Mouse (Mus musculus): ENCODE results near the gene Traf3ip3.
A peak's percentile ranks its signal among the peaks of the same experiment; 100 is the strongest.

Traf3ip3 gene

GRCm38 (mm10) chr1:193203821-193204220 is 2.3 kb upstream of the Traf3ip3 start:
- no peak for DNase-seq

- DNase-seq: no peak
Observed at GRCm38 (mm10) chr1:193200640-193201382, 692 bp downstream of the Traf3ip3 start.

- DNase-seq: no peak
Observed at GRCm38 (mm10) chr1:193198312-193198711, 3.2 kb downstream of the Traf3ip3 start.

- DNase-seq: no peak
Observed at GRCm38 (mm10) chr1:193197494-193198205, 3.9 kb downstream of the Traf3ip3 start.

GRCm38 (mm10) chr1:193195169-193195810 is 6.2 kb downstream of the Traf3ip3 start:
- no peak for DNase-seq

GRCm38 (mm10) chr1:193194416-193195140 is 6.9 kb downstream of the Traf3ip3 start:
- peak; percentile 63 for DNase-seq

GRCm38 (mm10) chr1:193191675-193192283 is 9.7 kb downstream of the Traf3ip3 start:
- DNase-seq: no peak

- no peak for DNase-seq
Observed at GRCm38 (mm10) chr1:193189771-193190170, 11.7 kb downstream of the Traf3ip3 start.

- DNase-seq: no peak
Observed at GRCm38 (mm10) chr1:193189151-193189621, 12.3 kb downstream of the Traf3ip3 start.

- no peak for DNase-seq
Observed at GRCm38 (mm10) chr1:193188257-193188656, 13.2 kb downstream of the Traf3ip3 start.

- no peak for DNase-seq
Observed at GRCm38 (mm10) chr1:193181104-193181503, 20.4 kb downstream of the Traf3ip3 start.

- no peak for DNase-seq
Observed at GRCm38 (mm10) chr1:193174143-193174733, 27.3 kb downstream of the Traf3ip3 start.

- no peak for DNase-seq
Observed at GRCm38 (mm10) chr1:193173810-193174129, 27.7 kb downstream of the Traf3ip3 start.

GRCm38 (mm10) chr1:193172991-193173809 is 28.3 kb downstream of the Traf3ip3 start:
- peak; percentile 97 for DNase-seq

GRCm38 (mm10) chr1:193169856-193170255 is 31.6 kb downstream of the Traf3ip3 start:
- DNase-seq: no peak

GRCm38 (mm10) chr1:193169228-193169627 is 32.3 kb downstream of the Traf3ip3 start:
- DNase-seq: no peak

GRCm38 (mm10) chr1:193167746-193168145 is 33.8 kb downstream of the Traf3ip3 start, which contains the start of gene A130010J15Rik:
A130010J15Rik (plus strand) TSS chr1:193168046.
- no peak for DNase-seq

- DNase-seq: no peak
Observed at GRCm38 (mm10) chr1:193160317-193161032, 41.0 kb downstream of the Traf3ip3 start.

GRCm38 (mm10) chr1:193159613-193160012 is 41.9 kb downstream of the Traf3ip3 start:
- no peak for DNase-seq

- no peak for DNase-seq
Observed at GRCm38 (mm10) chr1:193159163-193159562, 42.3 kb downstream of the Traf3ip3 start.

- DNase-seq: no peak
Observed at GRCm38 (mm10) chr1:193157111-193157492, 44.4 kb downstream of the Traf3ip3 start.

All from cerebellum, adult 11-12 months (tissue).